Mouse (Mus musculus): ENCODE data around the gene Rgs7. TPM values are rescaled to one million over a fixed set of nuclear protein-coding genes. Genes with fewer than 3 reads are reported as not detected.

Gene Rgs7
- polyA plus RNA-seq, 1 experiment from 2014 or later, result 0.53 TPM

DNA sequence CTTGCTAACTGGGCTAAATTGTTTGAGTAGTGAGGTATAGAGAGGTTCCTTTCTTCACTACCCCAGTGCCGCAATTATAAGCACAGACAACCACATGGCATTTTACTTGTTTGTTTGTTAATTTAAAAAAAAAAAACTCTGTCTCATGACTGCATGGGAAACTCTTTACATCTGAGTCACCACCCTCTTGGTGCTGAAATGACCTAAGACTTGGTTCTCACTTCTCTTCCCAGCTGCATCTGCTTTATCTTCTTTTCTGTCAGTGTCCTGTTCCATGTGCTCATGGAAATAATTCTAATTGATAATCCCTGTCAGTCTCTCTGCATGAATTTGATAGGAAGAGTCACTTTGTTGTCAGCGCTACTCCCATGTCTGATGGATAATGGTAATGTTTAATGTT, 272.7 kb downstream of the Rgs7 start:
- Histone ChIP-seq H3K4me1 (no peaks in the 10 kb centered on the region), H3K27me3 (replicated peaks) (no peaks in the 10 kb centered on the region), H3K4me2 (no peak overlapping the region), H3K4me3 (no peak overlapping the region), H3K9ac (no peak overlapping the region), H3K27ac (replicated peaks) (no peak overlapping the region), H3K9me3 (no peaks in the 10 kb centered on the region), H3K36me3 (no peaks in the 10 kb centered on the region)
- no peak for ATAC-seq (ENCODE audit: extremely low read depth, insufficient number of reproducible peaks, low FRiP score, low TSS enrichment)
- 61% methylated on average over 2 of the region's 2 CpGs for WGBS

GRCm38 (mm10) chr1:175207004-175207403, 285.3 kb downstream of the Rgs7 start:
- H3K4me2 ChIP-seq, result no peak overlapping the region
- ATAC-seq (ENCODE audit: extremely low read depth, insufficient number of reproducible peaks, low FRiP score, low TSS enrichment), result no peak
- H3K9me3 ChIP-seq, result no peaks in the 10 kb centered on the region
- no peak overlapping the region for H3K9ac ChIP-seq
- WGBS, result 65% methylated on average over 2 of the region's 2 CpGs
- peaks cover 7% of the 10 kb centered on the region for H3K4me1 ChIP-seq
- no peak overlapping the region for H3K4me3 ChIP-seq
- H3K27ac ChIP-seq (replicated peaks), result no peak overlapping the region
- H3K36me3 ChIP-seq, result no peaks in the 10 kb centered on the region
- no peaks in the 10 kb centered on the region for H3K27me3 ChIP-seq (replicated peaks)

DNA sequence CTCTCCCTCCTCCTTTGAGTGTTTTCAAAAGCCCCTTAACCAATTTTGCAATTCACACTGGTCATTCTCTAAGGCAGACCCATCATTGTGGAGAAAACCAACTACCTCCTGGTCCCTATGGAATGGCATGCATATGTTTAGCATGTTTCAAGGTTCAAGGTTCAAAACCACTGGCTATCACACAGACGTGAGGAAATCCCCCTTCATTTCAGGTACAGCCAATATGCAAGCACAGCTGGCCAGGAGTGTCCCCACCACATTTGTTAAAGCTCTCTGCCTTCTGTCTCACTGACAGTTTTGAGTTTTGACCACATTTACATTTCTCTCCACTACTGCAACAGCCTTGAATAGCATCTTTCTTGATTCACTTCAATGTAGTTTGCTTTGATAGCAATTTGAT, 286.7 kb downstream of the Rgs7 start:
- no peaks in the 10 kb centered on the region for H3K36me3 ChIP-seq
- H3K4me3 ChIP-seq, result no peak overlapping the region
- no peaks in the 10 kb centered on the region for H3K9me3 ChIP-seq
- WGBS, result 51% methylated on average over 1 of the region's 1 CpGs
- H3K27me3 ChIP-seq (replicated peaks), result no peaks in the 10 kb centered on the region
- peaks cover 7% of the 10 kb centered on the region for H3K4me1 ChIP-seq
- no peak overlapping the region for H3K9ac ChIP-seq
- no peak overlapping the region for H3K27ac ChIP-seq (replicated peaks)
- no peak overlapping the region for H3K4me2 ChIP-seq
- no peak for ATAC-seq (ENCODE audit: extremely low read depth, insufficient number of reproducible peaks, low FRiP score, low TSS enrichment)

- no peaks in the 10 kb centered on the region for H3K27me3 ChIP-seq (replicated peaks)
- peaks cover 7% of the 10 kb centered on the region for H3K4me1 ChIP-seq
- H3K27ac ChIP-seq (replicated peaks), result no peak overlapping the region
- 68% methylated on average over 1 of the region's 1 CpGs for WGBS
- H3K4me3 ChIP-seq, result no peak overlapping the region
- no peak overlapping the region for H3K9ac ChIP-seq
- no peak overlapping the region for H3K4me2 ChIP-seq
- no peaks in the 10 kb centered on the region for H3K36me3 ChIP-seq
- no peak for ATAC-seq (ENCODE audit: extremely low read depth, insufficient number of reproducible peaks, low FRiP score, low TSS enrichment)
- H3K9me3 ChIP-seq, result no peaks in the 10 kb centered on the region; the same call in 1 of the 2 replicates
Measured at GRCm38 (mm10) chr1:175203544-175203943, 288.8 kb downstream of the Rgs7 start.

DNA sequence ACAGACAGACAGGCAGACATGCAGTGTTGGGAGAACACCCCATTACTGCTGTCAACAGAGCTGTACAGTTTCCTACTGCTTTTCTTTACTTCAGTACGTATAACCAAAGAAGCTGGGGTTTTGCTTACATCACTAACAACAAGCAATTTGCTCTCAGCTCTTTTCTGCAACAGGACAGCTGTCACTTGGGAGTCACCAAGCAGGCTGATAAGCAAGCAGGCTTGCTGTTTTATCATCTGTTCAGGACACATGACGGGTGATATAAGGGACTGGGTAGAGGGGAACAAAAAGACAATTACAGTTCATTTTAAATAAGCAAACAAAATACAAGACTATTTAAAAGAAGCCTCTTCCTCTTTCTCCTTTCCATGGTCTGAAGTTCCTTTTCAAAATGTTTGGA, 289.4 kb downstream of the Rgs7 start:
- 5% methylated on average over 2 of the region's 2 CpGs for WGBS
- Histone ChIP-seq H3K27me3 (replicated peaks) (no peaks in the 10 kb centered on the region), H3K4me2 (no peak overlapping the region), H3K36me3 (no peaks in the 10 kb centered on the region), H3K9ac (no peak overlapping the region), H3K27ac (replicated peaks) (no peak overlapping the region), H3K4me3 (no peak overlapping the region), H3K4me1 (peaks cover 7% of the 10 kb centered on the region), H3K9me3 (no peaks in the 10 kb centered on the region; the same call in 1 of the 2 replicates)
- no peak for ATAC-seq (ENCODE audit: extremely low read depth, insufficient number of reproducible peaks, low FRiP score, low TSS enrichment)

GRCm38 (mm10) chr1:175198881-175199280, 293.4 kb downstream of the Rgs7 start:
- Histone ChIP-seq H3K36me3 (no peaks in the 10 kb centered on the region), H3K4me2 (no peak overlapping the region), H3K4me3 (no peak overlapping the region), H3K9ac (no peak overlapping the region), H3K27ac (replicated peaks) (no peak overlapping the region), H3K9me3 (no peaks in the 10 kb centered on the region; the same call in 1 of the 2 replicates), H3K4me1 (peaks cover 7% of the 10 kb centered on the region), H3K27me3 (replicated peaks) (no peaks in the 10 kb centered on the region)
- ATAC-seq (ENCODE audit: extremely low read depth, insufficient number of reproducible peaks, low FRiP score, low TSS enrichment), result no peak
- WGBS, result 75% methylated on average over 4 of the region's 4 CpGs

- Histone ChIP-seq H3K27me3 (replicated peaks) (no peaks in the 10 kb centered on the region), H3K9ac (no peak overlapping the region), H3K4me3 (no peak overlapping the region), H3K36me3 (no peaks in the 10 kb centered on the region), H3K27ac (replicated peaks) (no peak overlapping the region), H3K4me2 (no peak overlapping the region), H3K9me3 (no peaks in the 10 kb centered on the region; the same call in 1 of the 2 replicates), H3K4me1 (no peaks in the 10 kb centered on the region)
- WGBS, result 77% methylated on average over 4 of the region's 4 CpGs
- ATAC-seq (ENCODE audit: extremely low read depth, insufficient number of reproducible peaks, low FRiP score, low TSS enrichment), result no peak
Measured at GRCm38 (mm10) chr1:175195806-175196205, 296.5 kb downstream of the Rgs7 start.

- no peak overlapping the region for H3K4me3 ChIP-seq
- no peak overlapping the region for H3K4me2 ChIP-seq
- WGBS, result 72% methylated on average over 5 of the region's 5 CpGs
- no peak overlapping the region for H3K9ac ChIP-seq
- no peak for ATAC-seq (ENCODE audit: extremely low read depth, insufficient number of reproducible peaks, low FRiP score, low TSS enrichment)
- no peak overlapping the region for H3K27ac ChIP-seq (replicated peaks)
- H3K27me3 ChIP-seq (replicated peaks), result no peaks in the 10 kb centered on the region
- H3K36me3 ChIP-seq, result no peaks in the 10 kb centered on the region
- no peaks in the 10 kb centered on the region for H3K4me1 ChIP-seq
- H3K9me3 ChIP-seq, result no peaks in the 10 kb centered on the region
Measured at GRCm38 (mm10) chr1:175188186-175188585, 304.1 kb downstream of the Rgs7 start.

DNA sequence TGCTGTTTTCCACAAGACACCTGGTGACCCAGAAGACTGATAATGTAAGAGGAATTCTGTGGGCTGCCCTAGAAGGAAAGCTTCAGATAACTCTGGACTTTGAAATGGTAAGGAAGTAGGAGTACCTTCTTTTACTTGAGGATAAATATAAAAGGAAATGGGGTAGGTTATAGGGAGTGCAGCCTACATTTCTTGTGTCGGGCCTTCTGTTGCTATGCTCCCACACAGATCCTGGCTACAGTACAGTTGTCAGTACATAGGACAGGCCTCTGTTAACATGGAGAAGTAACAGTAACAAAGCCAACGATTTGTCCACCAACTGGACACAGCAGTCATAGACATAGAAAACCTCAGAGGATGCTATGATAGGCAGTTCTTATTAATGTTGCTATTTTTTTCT, 307.1 kb downstream of the Rgs7 start:
- Histone ChIP-seq H3K9me3 (no peaks in the 10 kb centered on the region), H3K27me3 (replicated peaks) (no peaks in the 10 kb centered on the region), H3K27ac (replicated peaks) (no peak overlapping the region), H3K9ac (no peak overlapping the region), H3K4me1 (no peaks in the 10 kb centered on the region), H3K4me2 (no peak overlapping the region), H3K36me3 (no peaks in the 10 kb centered on the region), H3K4me3 (no peak overlapping the region)
- ATAC-seq (ENCODE audit: extremely low read depth, insufficient number of reproducible peaks, low FRiP score, low TSS enrichment), result no peak
- 69% methylated on average over 2 of the region's 2 CpGs for WGBS

- no peaks in the 10 kb centered on the region for H3K4me1 ChIP-seq
- H3K9me3 ChIP-seq, result no peaks in the 10 kb centered on the region
- WGBS, result 59% methylated on average over 3 of the region's 3 CpGs
- ATAC-seq (ENCODE audit: extremely low read depth, insufficient number of reproducible peaks, low FRiP score, low TSS enrichment), result no peak
- H3K9ac ChIP-seq, result no peak overlapping the region
- no peak overlapping the region for H3K4me2 ChIP-seq
- no peak overlapping the region for H3K27ac ChIP-seq (replicated peaks)
- H3K27me3 ChIP-seq (replicated peaks), result no peaks in the 10 kb centered on the region
- no peak overlapping the region for H3K4me3 ChIP-seq
- no peaks in the 10 kb centered on the region for H3K36me3 ChIP-seq
Measured at GRCm38 (mm10) chr1:175184736-175185135, 307.6 kb downstream of the Rgs7 start.

GRCm38 (mm10) chr1:175178733-175179132, 313.6 kb downstream of the Rgs7 start:
- Histone ChIP-seq H3K4me3 (no peak overlapping the region), H3K9ac (no peak overlapping the region), H3K4me2 (no peak overlapping the region), H3K4me1 (no peaks in the 10 kb centered on the region), H3K36me3 (no peaks in the 10 kb centered on the region), H3K27ac (replicated peaks) (no peak overlapping the region), H3K9me3 (no peaks in the 10 kb centered on the region), H3K27me3 (replicated peaks) (no peaks in the 10 kb centered on the region)
- no peak for ATAC-seq (ENCODE audit: extremely low read depth, insufficient number of reproducible peaks, low FRiP score, low TSS enrichment)
- WGBS, result 71% methylated on average over 1 of the region's 1 CpGs

DNA sequence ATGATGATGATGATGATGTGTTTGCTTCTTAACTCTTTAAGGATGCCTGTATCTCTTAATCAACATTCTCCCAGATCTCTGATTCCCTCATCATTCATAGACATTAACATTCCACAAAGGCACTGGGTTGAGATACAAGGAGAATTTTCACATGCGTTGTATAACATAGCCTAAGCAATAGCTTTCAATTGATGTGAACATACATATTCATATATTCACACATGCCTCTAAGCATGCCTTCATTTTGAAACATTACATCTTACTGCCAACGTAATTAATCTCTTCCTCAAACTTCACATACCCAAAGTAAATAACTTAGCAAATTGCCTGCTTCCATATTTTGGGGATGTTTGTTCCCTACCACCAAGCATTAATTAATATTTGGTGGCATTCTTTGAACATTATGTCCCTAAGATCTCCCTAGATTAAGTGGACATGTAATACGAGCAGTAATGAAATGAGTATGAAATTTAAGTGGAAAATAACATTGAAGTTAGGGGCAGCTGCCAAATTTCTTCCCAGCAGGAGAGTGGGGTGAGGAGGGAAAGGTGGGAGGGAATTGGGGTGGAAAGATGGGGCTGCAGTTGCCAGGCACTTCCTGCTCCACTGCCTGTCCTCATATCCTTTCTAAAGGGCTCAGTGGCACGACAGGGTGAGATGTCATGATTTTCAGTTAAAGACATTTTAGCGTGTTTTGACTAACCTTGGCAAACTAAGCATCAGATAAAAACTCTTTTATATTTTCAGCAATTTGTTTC, 317.2 kb downstream of the Rgs7 start:
- Histone ChIP-seq H3K4me1 (no peaks in the 10 kb centered on the region), H3K4me3 (no peak overlapping the region), H3K27me3 (replicated peaks) (no peaks in the 10 kb centered on the region), H3K9me3 (no peaks in the 10 kb centered on the region), H3K27ac (replicated peaks) (no peak overlapping the region), H3K4me2 (no peak overlapping the region), H3K36me3 (no peaks in the 10 kb centered on the region), H3K9ac (no peak overlapping the region)
- ATAC-seq (ENCODE audit: extremely low read depth, insufficient number of reproducible peaks, low FRiP score, low TSS enrichment), result no peak
- 58% methylated on average over 5 of the region's 5 CpGs for WGBS
